Mouse (Mus musculus) macrophage (primary cell): ENCODE results near the gene Eif1ax. TPM values are rescaled to one million over a fixed set of nuclear protein-coding genes. Genes with fewer than 3 reads are reported as not detected.
A peak's percentile ranks its signal among the peaks of the same experiment; 100 is the strongest.
"Not testable (repeated sequence)": the region's sequence is repeated elsewhere in the genome, so short reads cannot be mapped to it uniquely, and the experiment has no call there.

Experiments
- H3K27ac ChIP-seq: fragments of 350-480 bp; formaldehyde crosslinking; 2 replicates; pipeline ENCODE4 v1.9.0; 2021
- H3K36me3 ChIP-seq: fragments of 350-480 bp; formaldehyde crosslinking; 2 replicates; pipeline ENCODE4 v1.9.0; 2021; ENCODE audit errors: inconsistent target
- H3K4me3 ChIP-seq: fragments of 350-480 bp; formaldehyde crosslinking; 2 replicates; pipeline ENCODE4 v1.9.0; 2021; ENCODE audit errors: inconsistent target
- H3K79me2 ChIP-seq: fragments of 350-480 bp; formaldehyde crosslinking; 2 replicates; pipeline ENCODE4 v1.9.0; 2021; ENCODE audit errors: inconsistent target
- WGBS: methylation state at CpG from one replicate; pipeline ENCODE4 v1.1.7; 2026; ENCODE audit warnings: inconsistent platforms; ENCODE audit not compliant: missing documents; 5-methylcytosine and 5-hydroxymethylcytosine counted together
- polyA plus RNA-seq: library from polyadenylated mRNA; stranded (reverse); fragments of 250-400 nt; gene quantifications from 3 replicates; pipeline ENCODE4 v1.2.4, GENCODE M21; 2018; ENCODE audit warnings: inconsistent platforms
- total RNA-seq, 78 experiments: library from RNA; depleted of rRNA; stranded (reverse); fragments of 250-400 nt; gene quantifications; 1 replicate in 9 of 78; 2 replicates in 24 of 78; 3 replicates in 43 of 78; 4 replicates in 2 of 78; pipeline ENCODE4 v1.2.4; 2018; ENCODE audit warnings: inconsistent platforms in 56 of 78

Eif1ax gene
- total RNA-seq (2018; cell fraction: chromatin; rRNA removed), result 10 to 100 TPM in 9 of 26 experiments, 1 to 10 TPM in 17; 1.5 to 16.4 (median 8.2) TPM
- total RNA-seq (2018; cell fraction: cytosol; rRNA removed), result 10 to 100 TPM; 18.9 to 47.5 (median 30.2) TPM
- total RNA-seq (2018; cell fraction: nucleus; rRNA removed), result 10 to 100 TPM in 16 of 26 experiments, 1 to 10 TPM in 10; 3.6 to 21.4 (median 10.7) TPM
- polyA plus RNA-seq, result 18.6 to 59.2 TPM (median 32.5 TPM) in 3 replicates

DNA sequence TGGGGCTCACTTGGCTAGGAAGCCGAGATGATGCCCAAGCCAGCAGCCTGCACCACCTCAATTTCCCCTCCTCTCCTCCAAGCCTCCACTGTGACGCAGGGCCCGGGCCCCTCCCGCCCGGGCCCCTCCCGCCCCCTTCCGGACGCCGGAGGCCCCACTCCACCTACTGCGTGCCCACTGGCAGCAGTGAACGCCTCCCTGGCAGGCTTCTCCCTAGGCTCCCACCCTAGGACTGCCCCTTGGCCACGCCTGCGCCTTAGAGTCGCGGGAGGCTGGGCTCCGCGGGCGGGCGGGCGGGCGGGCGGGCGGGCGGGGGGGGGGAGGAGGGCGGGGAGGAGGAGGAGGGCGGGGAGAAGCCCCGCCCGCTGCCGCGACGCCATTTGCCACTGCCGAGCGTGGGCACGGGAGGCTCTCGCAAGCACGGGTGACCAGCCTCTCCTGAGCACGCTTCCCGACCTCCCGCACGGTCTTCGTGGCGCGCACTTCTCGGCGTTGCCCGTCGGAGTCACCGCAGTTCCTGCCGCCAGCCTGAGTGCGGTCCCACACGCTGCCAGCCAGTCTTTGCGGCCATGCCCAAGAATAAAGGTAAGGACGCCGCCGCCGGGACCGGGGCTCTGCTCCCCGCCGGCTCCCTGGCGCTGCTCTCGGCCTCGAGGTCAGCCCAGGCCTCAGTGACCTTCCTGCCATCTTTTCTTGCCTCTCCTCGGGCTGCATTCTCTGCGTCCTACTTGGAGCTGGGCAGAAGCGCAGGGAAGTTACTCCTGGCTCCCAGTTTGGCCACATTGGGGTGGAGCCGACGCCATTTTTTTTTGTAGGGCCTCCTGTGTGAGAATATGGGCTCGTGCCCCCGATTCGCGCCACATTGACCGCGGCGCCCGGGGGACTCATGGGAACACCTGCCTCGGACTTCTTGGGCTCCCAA, at the start of gene Eif1ax:
Gene Eif1ax (plus strand): TSS at position 348 of the 922 bp plus-strand sequence.
- WGBS, result 24% methylated on average over 27 of the region's 76 CpGs
- peak within 1 kb of the TSS; percentile 24 for H3K27ac ChIP-seq
- H3K4me3 ChIP-seq, result peak within 1 kb of the TSS; percentile 61
- peaks cover 37% of the 10 kb centered on the region for H3K79me2 ChIP-seq
- H3K36me3 ChIP-seq, result no peaks in the 10 kb centered on the region

DNA sequence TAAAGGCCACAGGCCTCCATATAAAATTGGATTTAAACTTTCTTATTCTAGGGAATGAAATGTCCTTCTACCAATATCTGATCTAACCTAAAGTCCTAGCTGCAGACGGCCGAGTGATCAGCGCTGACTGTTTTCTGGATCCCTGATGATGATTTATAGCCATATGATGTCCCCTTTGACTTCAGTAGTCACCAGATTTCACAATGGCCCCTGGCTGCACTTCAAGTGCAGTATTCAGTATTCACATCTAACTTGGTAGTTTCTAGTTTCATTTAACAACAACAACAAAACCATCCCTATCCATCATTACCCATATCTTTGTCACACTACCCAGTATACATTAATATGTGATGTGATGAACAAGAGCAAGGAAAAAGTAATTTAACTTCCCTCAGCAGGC, 7.5 kb upstream of the Eif1ax start:
- Histone ChIP-seq H3K27ac (no peak overlapping the region), H3K4me3 (no peak overlapping the region), H3K36me3 (no peaks in the 10 kb centered on the region), H3K79me2 (no peaks in the 10 kb centered on the region)
- 93% methylated on average over 3 of the region's 3 CpGs for WGBS

DNA sequence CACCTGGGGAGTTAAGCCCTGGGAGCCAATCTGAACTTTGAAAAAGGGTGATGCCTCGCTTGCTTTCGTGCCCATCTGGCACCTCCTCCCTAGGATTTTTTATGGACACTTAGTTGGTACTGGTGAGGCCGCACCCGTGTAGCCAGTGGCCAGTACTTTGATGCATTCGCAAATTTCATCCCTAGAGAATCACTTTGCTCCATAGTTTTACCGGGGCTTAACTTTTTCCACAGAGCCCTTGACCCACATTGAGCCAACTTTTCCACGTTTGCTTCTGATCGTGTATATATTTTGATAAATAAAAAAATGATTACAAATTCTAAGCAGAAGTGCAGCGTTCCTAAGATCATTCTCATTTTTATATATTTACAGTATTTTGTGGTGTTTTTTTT, 771 bp downstream of the Eif1ax start:
- Histone ChIP-seq H3K27ac (peak overlapping the region; percentile 24), H3K4me3 (peak overlapping the region; percentile 61), H3K79me2 (peaks cover 37% of the 10 kb centered on the region), H3K36me3 (no peaks in the 10 kb centered on the region)
- WGBS, result 27% methylated on average over 8 of the region's 9 CpGs

DNA sequence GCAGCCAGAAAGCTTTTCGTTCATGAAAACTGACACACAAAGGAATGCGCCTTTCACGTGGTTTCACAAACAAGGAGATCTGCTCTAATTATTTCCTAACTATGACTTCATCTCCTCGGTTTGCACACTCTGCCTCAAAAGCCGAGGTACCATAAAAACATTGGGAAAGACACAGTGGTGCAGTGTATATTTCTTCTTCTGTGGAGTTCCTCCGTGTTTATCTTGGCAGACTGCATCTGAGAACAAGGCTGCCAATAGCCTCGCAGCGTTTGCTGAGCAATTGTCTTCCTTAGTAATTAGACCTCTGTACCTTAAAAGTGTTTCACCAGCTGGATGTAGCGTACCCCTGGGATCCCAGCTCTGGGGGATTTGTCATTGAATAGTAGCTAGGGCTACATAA, 15.1 kb downstream of the Eif1ax start:
- no peak overlapping the region for H3K27ac ChIP-seq
- WGBS, result 91% methylated on average over 7 of the region's 9 CpGs
- 0 out of 2 replicates have a peak, but pooled peaks cover 7% of the 10 kb centered on the region for H3K36me3 ChIP-seq
- no peaks in the 10 kb centered on the region for H3K79me2 ChIP-seq
- H3K4me3 ChIP-seq, result no peak overlapping the region

DNA sequence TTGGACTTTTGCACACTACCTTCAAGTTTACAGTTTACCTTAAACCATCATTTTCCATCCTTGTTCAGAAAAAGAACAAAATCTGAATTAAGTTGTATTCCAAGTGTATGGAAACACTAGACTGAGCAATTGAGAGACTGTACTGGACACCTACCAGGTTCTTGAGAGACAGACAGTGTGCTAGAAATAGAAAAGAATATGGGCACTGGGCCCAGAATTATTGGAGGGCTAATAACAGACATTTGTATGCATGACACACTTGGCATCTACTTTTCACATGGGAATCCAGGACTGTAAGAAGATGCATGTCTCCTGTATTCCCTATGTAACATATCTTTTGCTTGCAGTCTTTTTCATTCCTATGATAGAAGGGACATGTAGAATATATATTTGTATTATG, 17.0 kb downstream of the Eif1ax start:
- Histone ChIP-seq H3K36me3 (0 out of 2 replicates have a peak, but pooled peaks cover 7% of the 10 kb centered on the region), H3K79me2 (no peaks in the 10 kb centered on the region), H3K4me3 (no peak overlapping the region)

DNA sequence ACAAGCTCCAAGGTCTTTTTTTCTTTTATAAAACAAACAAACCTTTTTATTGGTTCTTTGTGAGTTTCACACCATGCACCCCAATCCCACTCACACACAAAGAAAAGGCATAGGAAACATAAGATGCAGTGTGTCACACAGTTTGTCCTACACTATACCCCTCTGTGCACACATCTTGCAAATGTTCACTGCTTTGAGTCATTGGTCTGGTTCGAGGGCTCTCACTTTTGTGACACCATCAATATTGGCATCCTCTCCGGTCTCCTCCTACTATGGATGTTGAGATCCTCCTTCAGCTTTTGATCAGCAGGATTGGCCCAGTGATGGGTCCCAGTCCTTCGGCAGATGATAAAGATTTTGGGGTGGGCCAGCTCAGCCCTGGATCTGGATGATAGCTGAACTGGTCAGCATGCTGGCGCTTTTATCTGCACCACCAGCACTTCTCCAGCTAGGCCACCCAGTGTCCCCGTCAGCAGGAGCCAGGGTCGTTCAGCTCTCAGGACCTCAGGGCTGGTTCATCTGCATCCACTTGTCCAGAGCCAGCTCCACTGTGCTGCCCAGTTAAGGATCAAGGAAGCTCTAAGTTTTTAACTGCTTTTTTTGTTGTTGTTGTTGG, 18.5 kb downstream of the Eif1ax start:
- Histone ChIP-seq H3K27ac (no peak overlapping the region), H3K4me3 (no peak overlapping the region), H3K36me3 (0 out of 2 replicates have a peak, but pooled peaks cover 7% of the 10 kb centered on the region), H3K79me2 (no peaks in the 10 kb centered on the region)
- WGBS, result 87% methylated on average over 6 of the region's 6 CpGs

More for the DNA sequence above, 17.0 kb downstream of the Eif1ax start:
- H3K27ac ChIP-seq, result no peak overlapping the region

DNA sequence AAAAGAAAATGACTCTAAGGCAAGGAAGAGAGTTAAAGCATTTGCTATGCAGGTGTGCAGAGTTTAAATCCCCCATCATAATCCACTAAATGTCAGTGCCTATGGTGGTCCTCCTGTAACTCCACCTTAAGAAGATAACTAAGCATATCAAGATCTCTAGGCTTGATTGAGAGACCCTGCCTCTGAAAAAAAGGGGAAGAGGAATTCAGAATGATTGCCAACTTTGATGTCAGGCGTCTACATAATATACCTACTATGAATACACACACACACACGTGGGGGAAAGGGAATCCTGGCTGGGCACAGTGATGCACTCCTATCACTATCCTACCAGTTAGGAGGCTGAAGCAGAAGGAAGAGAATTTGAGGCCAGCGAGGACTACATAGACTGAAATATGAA, 19.3 kb downstream of the Eif1ax start:
- Histone ChIP-seq H3K4me3 (no peak overlapping the region), H3K79me2 (no peaks in the 10 kb centered on the region), H3K27ac (no peak overlapping the region), H3K36me3 (0 out of 2 replicates have a peak, but pooled peaks cover 1% of the 10 kb centered on the region)
- 41% methylated on average over 3 of the region's 3 CpGs for WGBS

DNA sequence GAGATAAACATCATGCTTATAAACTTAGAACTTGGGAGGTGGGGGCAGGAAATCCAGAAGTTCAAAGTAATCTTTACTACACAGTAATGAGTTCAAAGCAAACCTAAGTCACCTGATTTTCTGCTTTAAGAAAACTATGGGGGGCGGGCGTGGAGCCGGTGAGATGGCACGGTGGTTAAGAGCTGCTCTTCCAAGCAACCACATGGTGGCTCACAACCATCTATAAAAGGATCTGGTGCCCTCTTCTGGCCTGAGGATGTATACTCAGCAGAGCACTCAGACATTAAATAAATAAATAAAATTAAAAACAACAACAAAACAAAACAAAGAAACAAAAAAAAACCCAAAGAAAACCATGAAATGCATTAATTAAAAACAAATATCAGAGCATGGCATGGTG, 37.3 kb downstream of the Eif1ax start:
- 19% methylated on average over 4 of the region's 4 CpGs for WGBS
- Histone ChIP-seq H3K79me2 (no peaks in the 10 kb centered on the region), H3K27ac (no peak overlapping the region), H3K4me3 (no peak overlapping the region), H3K36me3 (no peaks in the 10 kb centered on the region)

DNA sequence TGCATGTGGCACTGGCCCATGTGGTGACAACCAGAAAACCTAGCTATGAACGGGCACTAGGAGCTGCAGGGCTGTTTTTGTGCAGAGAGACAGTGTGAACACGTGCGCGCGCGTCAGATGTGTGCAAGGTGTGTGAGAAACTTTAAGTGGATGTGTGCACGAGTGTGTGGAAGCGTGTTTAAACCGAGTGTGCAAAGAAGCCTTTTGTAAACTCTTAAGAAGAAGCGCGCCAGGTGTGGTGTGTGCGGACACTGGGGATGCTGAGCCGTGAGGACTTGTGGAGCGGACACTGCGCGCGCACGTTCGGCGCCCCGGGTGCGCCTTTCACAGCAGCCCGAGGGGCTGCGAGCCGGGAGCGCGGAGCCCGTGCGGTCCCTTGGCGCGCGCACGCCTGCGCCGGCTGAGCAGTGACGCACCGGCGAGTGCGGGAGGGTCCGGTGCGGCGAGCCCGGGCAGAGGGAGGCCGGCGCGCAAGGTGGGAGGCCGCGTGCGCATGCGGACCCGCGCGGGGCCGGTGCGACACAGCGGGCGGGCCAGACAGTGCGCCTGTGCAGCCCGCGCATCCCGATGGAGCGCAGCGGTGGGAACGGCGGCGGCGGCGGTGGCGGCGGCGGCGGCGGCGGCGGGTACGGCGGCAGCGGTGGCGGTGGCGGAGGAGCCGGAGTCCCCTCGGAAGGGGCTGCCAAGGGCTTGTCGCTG, 42.3 kb downstream of the Eif1ax start, which contains the start of gene Map7d2:
Gene Map7d2 (plus strand): TSS at position 443 of the 699 bp plus-strand sequence.
- Histone ChIP-seq H3K36me3 (no peaks in the 10 kb centered on the region), H3K27ac (no peak within 1 kb of the TSS), H3K4me3 (no peak within 1 kb of the TSS), H3K79me2 (no peaks in the 10 kb centered on the region)
- 25% methylated on average over 43 of the region's 83 CpGs for WGBS

DNA sequence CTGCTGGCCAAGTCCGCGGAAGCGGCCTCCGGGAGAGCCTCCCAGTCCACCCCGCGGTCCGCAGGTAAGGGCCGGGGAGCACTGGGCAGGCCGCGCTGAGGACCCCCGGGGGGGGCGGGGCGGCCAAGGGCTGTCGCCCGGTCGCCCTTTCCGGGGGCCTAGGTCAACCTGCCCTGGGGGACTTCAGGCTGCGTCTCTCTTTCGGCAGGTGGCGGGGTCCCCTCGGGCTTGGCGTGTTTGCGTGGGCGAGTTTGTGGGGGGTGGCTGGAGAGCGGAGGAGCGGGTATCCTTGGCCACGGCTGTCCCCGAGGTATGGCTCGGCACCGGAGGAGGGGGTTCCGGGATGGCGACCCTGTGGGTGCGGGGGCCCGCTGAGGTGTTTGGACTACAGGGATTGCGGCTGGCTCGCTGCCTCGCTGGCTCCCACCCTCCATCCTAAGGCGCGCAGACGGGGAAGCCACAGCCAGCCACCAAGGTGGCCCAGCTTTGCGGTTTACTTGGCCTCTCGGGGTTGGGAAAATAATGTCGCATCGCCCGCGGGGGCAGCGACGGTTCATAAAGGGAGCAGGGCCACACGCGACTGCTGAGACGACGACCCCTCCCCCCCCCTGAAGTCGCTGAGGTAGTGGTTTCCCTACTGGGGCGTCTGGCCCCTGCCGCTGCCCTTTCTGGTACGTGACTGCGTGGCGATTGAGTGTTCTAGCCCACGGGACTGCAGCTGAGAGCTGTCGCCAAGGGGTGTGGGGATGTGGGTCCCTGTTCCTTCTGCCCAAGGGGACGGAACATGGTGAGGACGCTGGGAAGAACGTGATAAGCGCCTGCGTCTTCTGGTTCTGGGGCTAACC, 43.1 kb downstream of the Eif1ax start:
- H3K27ac ChIP-seq, result no peak overlapping the region
- no peak overlapping the region for H3K4me3 ChIP-seq
- no peaks in the 10 kb centered on the region for H3K36me3 ChIP-seq
- no peaks in the 10 kb centered on the region for H3K79me2 ChIP-seq
- 19% methylated on average over 56 of the region's 65 CpGs for WGBS

DNA sequence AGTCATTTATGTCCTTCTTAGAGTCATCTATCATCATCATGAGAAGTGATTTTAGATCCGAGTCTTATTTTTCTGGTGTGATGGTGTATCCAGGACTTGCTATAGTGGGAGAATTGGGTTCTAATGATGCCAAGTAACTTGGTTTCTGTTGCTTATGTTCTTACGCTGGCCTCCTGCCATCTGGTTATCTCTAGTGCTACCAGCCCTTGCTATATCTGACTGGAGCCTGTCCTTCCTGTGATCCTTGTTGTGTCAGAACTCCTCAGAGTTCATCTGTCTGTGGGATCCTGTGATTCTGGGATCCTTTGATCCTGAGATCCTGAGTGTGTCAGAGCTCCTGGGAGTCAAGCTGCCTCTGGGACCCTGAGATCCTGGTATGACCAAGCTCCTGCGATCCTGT, 58.5 kb downstream of the Eif1ax start:
- 95% methylated on average over 2 of the region's 3 CpGs for WGBS
- H3K36me3 ChIP-seq, H3K27ac ChIP-seq, H3K79me2 ChIP-seq, H3K4me3 ChIP-seq: not testable (repeated sequence)
